Mouse (Mus musculus) erythroid progenitor cell, adult 5-6 weeks (primary cell): ENCODE measurements around the gene Slc26a9. TPM values are rescaled to one million over a fixed set of nuclear protein-coding genes. Genes with fewer than 3 reads are reported as not detected.

Experiments used
- ATAC-seq: replicated peaks from 2 replicates; pipeline ENCODE4 v1.8.0; 2016; ENCODE audit warnings: moderate number of reproducible peaks, mild to moderate bottlenecking, moderate TSS enrichment, inconsistent platforms; ENCODE audit not compliant: poor library complexity, low FRiP score, severe bottlenecking
- total RNA-seq, 2 experiments: library from RNA; stranded (forward) in 1 of 2; stranded (reverse) in 1 of 2; fragments of 150-400 nt in 1 of 2; fragments of 186-747, 209-891 nt in 1 of 2; gene quantifications; 2 replicates each; pipeline versions ENCODE4 v1.2.3 to v1.2.4; 2015 to 2017; ENCODE audit warnings: low replicate concordance in 2 of 2

Gene Slc26a9
- total RNA-seq, 2 experiments from 2014 or later, result not detected

- ATAC-seq, result no peak
Measured at GRCm38 (mm10) chr1:131733474-131734180, 10.2 kb upstream of the Slc26a9 start.

- no peak for ATAC-seq
Measured at GRCm38 (mm10) chr1:131734657-131735273, 9.1 kb upstream of the Slc26a9 start.

GRCm38 (mm10) chr1:131736494-131736893, 7.3 kb upstream of the Slc26a9 start:
- no peak for ATAC-seq

GRCm38 (mm10) chr1:131737269-131737668, 6.6 kb upstream of the Slc26a9 start:
- no peak for ATAC-seq

GRCm38 (mm10) chr1:131738760-131739159, 5.1 kb upstream of the Slc26a9 start:
- no peak for ATAC-seq

GRCm38 (mm10) chr1:131739481-131740160, 4.2 kb upstream of the Slc26a9 start:
- ATAC-seq, result no peak

- no peak for ATAC-seq
Measured at GRCm38 (mm10) chr1:131745391-131745790, 1.6 kb downstream of the Slc26a9 start.

GRCm38 (mm10) chr1:131747761-131748160, 3.9 kb downstream of the Slc26a9 start:
- no peak for ATAC-seq

- no peak for ATAC-seq
Measured at GRCm38 (mm10) chr1:131748636-131749035, 4.8 kb downstream of the Slc26a9 start.

GRCm38 (mm10) chr1:131749706-131750545, 6.1 kb downstream of the Slc26a9 start:
- no peak for ATAC-seq

- no peak for ATAC-seq
Measured at GRCm38 (mm10) chr1:131751181-131751890, 7.5 kb downstream of the Slc26a9 start.

- ATAC-seq, result no peak
Measured at GRCm38 (mm10) chr1:131751891-131752311, 8.1 kb downstream of the Slc26a9 start.

- ATAC-seq, result no peak
Measured at GRCm38 (mm10) chr1:131754212-131754829, 10.5 kb downstream of the Slc26a9 start.

GRCm38 (mm10) chr1:131754916-131755315, 11.1 kb downstream of the Slc26a9 start:
- no peak for ATAC-seq

- no peak for ATAC-seq
Measured at GRCm38 (mm10) chr1:131757211-131757610, 13.4 kb downstream of the Slc26a9 start.

- no peak for ATAC-seq
Measured at GRCm38 (mm10) chr1:131758796-131759195, 15.0 kb downstream of the Slc26a9 start.

- ATAC-seq, result no peak
Measured at GRCm38 (mm10) chr1:131759667-131760427, 16.0 kb downstream of the Slc26a9 start.

- ATAC-seq, result no peak
Measured at GRCm38 (mm10) chr1:131760428-131760820, 16.6 kb downstream of the Slc26a9 start.
